Mouse (Mus musculus) megakaryocyte, embryonic 14.5 days (primary cell): ENCODE measurements at regions not wholly inside any gene's neighbourhood (a gene's known extent, or its start where the extent isn't known, plus 50 kb on each side); places are given as distances from the start of the nearest gene placed in this dataset.

Experiments
- H3K27me3 ChIP-seq: replicated peaks from 2 replicates; pipeline ENCODE3; 2012; ENCODE audit warnings: inconsistent platforms
- H3K36me3 ChIP-seq: replicated peaks from 2 replicates; pipeline ENCODE3; 2012; ENCODE audit warnings: low read length, inconsistent platforms, mixed read lengths
- H3K4me1 ChIP-seq: 2 replicates; pipeline ENCODE4 v1.6.1; 2012; ENCODE audit warnings: inconsistent platforms
- H3K4me3 ChIP-seq: replicated peaks from 2 replicates; pipeline ENCODE3; 2012; ENCODE audit warnings: moderate library complexity, mild to moderate bottlenecking, inconsistent platforms
- H3K9me3 ChIP-seq: 2 replicates; pipeline ENCODE4 v1.6.1; 2012; ENCODE audit warnings: inconsistent platforms
- FLI1 ChIP-seq: IDR thresholded peaks from 2 replicates; pipeline ENCODE4 v1.6.1; 2012; ENCODE audit warnings: low read length, inconsistent platforms, mixed read lengths
- GATA1 ChIP-seq: IDR thresholded peaks from 3 replicates; pipeline ENCODE4 v1.6.1; 2012; ENCODE audit warnings: mixed read lengths, low read length, inconsistent platforms, borderline replicate concordance

GRCm38 (mm10) chr15:63252781-63253340, 592.1 kb downstream of the Gsdmc2 start:
- no peaks in the 10 kb centered on the region for H3K36me3 ChIP-seq
- no peaks in the 10 kb centered on the region for H3K27me3 ChIP-seq
- no peaks in the 10 kb centered on the region for H3K9me3 ChIP-seq
- no peaks in the 10 kb centered on the region for H3K4me1 ChIP-seq
- H3K4me3 ChIP-seq = no peak overlapping the region
- no peak for TF ChIP-seq GATA1
- TF ChIP-seq FLI1 = no peak

- Histone ChIP-seq H3K9me3 (no peaks in the 10 kb centered on the region), H3K4me1 (peaks cover 3% of the 10 kb centered on the region; the same call in 1 of the 2 replicates), H3K4me3 (no peak overlapping the region), H3K36me3 (no peaks in the 10 kb centered on the region), H3K27me3 (no peaks in the 10 kb centered on the region)
- TF ChIP-seq FLI1 = no peak
- no peak for TF ChIP-seq GATA1
Measured at GRCm38 (mm10) chr15:63238601-63239000, 606.4 kb downstream of the Gsdmc2 start.

- H3K4me1 ChIP-seq = no peaks in the 10 kb centered on the region
- no peaks in the 10 kb centered on the region for H3K36me3 ChIP-seq
- H3K27me3 ChIP-seq = no peaks in the 10 kb centered on the region
- H3K4me3 ChIP-seq = no peak overlapping the region
- no peak for TF ChIP-seq FLI1
- TF ChIP-seq GATA1 = no peak
- H3K9me3 ChIP-seq = no peaks in the 10 kb centered on the region
Measured at GRCm38 (mm10) chr15:63218393-63219060, 626.5 kb downstream of the Gsdmc2 start.

GRCm38 (mm10) chr15:63205150-63205549, 639.8 kb downstream of the Gsdmc2 start:
- no peaks in the 10 kb centered on the region for H3K27me3 ChIP-seq
- no peaks in the 10 kb centered on the region for H3K9me3 ChIP-seq
- no peak for TF ChIP-seq FLI1
- no peak for TF ChIP-seq GATA1
- H3K4me1 ChIP-seq = no peaks in the 10 kb centered on the region
- H3K36me3 ChIP-seq = no peaks in the 10 kb centered on the region
- no peak overlapping the region for H3K4me3 ChIP-seq

GRCm38 (mm10) chr15:63195031-63195430, 649.9 kb downstream of the Gsdmc2 start:
- Histone ChIP-seq H3K27me3 (no peaks in the 10 kb centered on the region), H3K36me3 (no peaks in the 10 kb centered on the region), H3K4me3 (no peak overlapping the region), H3K9me3 (peaks cover 3% of the 10 kb centered on the region; the same call in 1 of the 2 replicates), H3K4me1 (peaks cover 6% of the 10 kb centered on the region)
- no peak for TF ChIP-seq GATA1
- no peak for TF ChIP-seq FLI1

- Histone ChIP-seq H3K27me3 (no peaks in the 10 kb centered on the region), H3K36me3 (no peaks in the 10 kb centered on the region), H3K4me3 (no peak overlapping the region), H3K9me3 (peaks cover 3% of the 10 kb centered on the region; the same call in 1 of the 2 replicates), H3K4me1 (peaks cover 10% of the 10 kb centered on the region)
- TF ChIP-seq FLI1 (no peak), GATA1 (no peak)
Measured at GRCm38 (mm10) chr15:63194492-63194797, 650.5 kb downstream of the Gsdmc2 start.

- Histone ChIP-seq H3K4me3 (no peak overlapping the region), H3K27me3 (no peaks in the 10 kb centered on the region)
Measured at GRCm38 (mm10) chr15:63193617-63194491, 651.1 kb downstream of the Gsdmc2 start.

GRCm38 (mm10) chr15:63191731-63192130, 653.2 kb downstream of the Gsdmc2 start:
- Histone ChIP-seq H3K9me3 (peaks cover 3% of the 10 kb centered on the region; the same call in 1 of the 2 replicates), H3K4me1 (peaks cover 10% of the 10 kb centered on the region), H3K4me3 (no peak overlapping the region), H3K36me3 (no peaks in the 10 kb centered on the region), H3K27me3 (no peaks in the 10 kb centered on the region)
- TF ChIP-seq FLI1 = no peak
- TF ChIP-seq GATA1 = no peak

More at GRCm38 (mm10) chr15:63193617-63194491, 651.1 kb downstream of the Gsdmc2 start:
- TF ChIP-seq GATA1 (no peak), FLI1 (no peak)
- Histone ChIP-seq H3K36me3 (no peaks in the 10 kb centered on the region), H3K9me3 (peaks cover 3% of the 10 kb centered on the region; the same call in 1 of the 2 replicates), H3K4me1 (peaks cover 10% of the 10 kb centered on the region)

GRCm38 (mm10) chr15:63190086-63190485, 654.9 kb downstream of the Gsdmc2 start:
- Histone ChIP-seq H3K27me3 (no peaks in the 10 kb centered on the region), H3K36me3 (no peaks in the 10 kb centered on the region), H3K9me3 (no peaks in the 10 kb centered on the region), H3K4me1 (peaks cover 10% of the 10 kb centered on the region), H3K4me3 (no peak overlapping the region)
- TF ChIP-seq FLI1 = no peak

- TF ChIP-seq GATA1 = no peak
- no peak for TF ChIP-seq FLI1
- H3K27me3 ChIP-seq = no peaks in the 10 kb centered on the region
- H3K9me3 ChIP-seq = no peaks in the 10 kb centered on the region
- no peak overlapping the region for H3K4me3 ChIP-seq
- H3K4me1 ChIP-seq = peaks cover 10% of the 10 kb centered on the region; the same call in 1 of the 2 replicates
- no peaks in the 10 kb centered on the region for H3K36me3 ChIP-seq
Measured at GRCm38 (mm10) chr15:63171003-63171402, 674.0 kb downstream of the Gsdmc2 start.
